Mouse (Mus musculus) neural tube, embryonic 11.5 days (tissue): ENCODE measurements around the gene Tspan7. TPM values are rescaled to one million over a fixed set of nuclear protein-coding genes. Genes with fewer than 3 reads are reported as not detected.

Source experiments
- ATAC-seq: fragments of 200-750 bp; cut with Nextera tagmentation; 2 replicates; pipeline ENCODE4 v1.8.0; 2017; ENCODE audit warnings: moderate number of reproducible peaks, mild to moderate bottlenecking, moderate TSS enrichment, moderate library complexity; ENCODE audit not compliant: insufficient read depth, low FRiP score, low TSS enrichment
- DNase-seq: peaks from one replicate; pipeline ENCODE4 v3.0.0-alpha.2; 2015; ENCODE audit warnings: low spot score
- H3K27ac ChIP-seq: fragments of 300-500 bp; sonication (generic); 2 replicates; pipeline ENCODE4 v1.5.1; 2014; ENCODE audit warnings: low read depth, mild to moderate bottlenecking, low read length
- H3K27me3 ChIP-seq: fragments of 300-500 bp; sonication (generic); 2 replicates; pipeline ENCODE4 v1.6.1; 2014; ENCODE audit warnings: mild to moderate bottlenecking, low read length, mixed read lengths; ENCODE audit not compliant: control insufficient read depth, insufficient read depth
- H3K36me3 ChIP-seq: fragments of 300-500 bp; sonication (generic); 2 replicates; pipeline ENCODE4 v1.6.1; 2014; ENCODE audit warnings: mild to moderate bottlenecking, low read length, moderate library complexity, mixed read lengths; ENCODE audit not compliant: control insufficient read depth, insufficient read depth
- H3K4me1 ChIP-seq: fragments of 300-500 bp; sonication (generic); 2 replicates; pipeline ENCODE4 v1.6.1; 2014; ENCODE audit warnings: low read length, mixed read lengths; ENCODE audit not compliant: control insufficient read depth, insufficient read depth
- H3K4me2 ChIP-seq: fragments of 300-500 bp; sonication (generic); 2 replicates; pipeline ENCODE4 v1.6.1; 2014; ENCODE audit warnings: low read depth, mild to moderate bottlenecking, moderate library complexity
- H3K4me3 ChIP-seq: fragments of 300-500 bp; sonication (generic); 2 replicates; pipeline ENCODE4 v1.5.1; 2014; ENCODE audit warnings: low read depth, low read length
- H3K9ac ChIP-seq: fragments of 300-500 bp; sonication (generic); 2 replicates; pipeline ENCODE4 v1.6.1; 2014; ENCODE audit warnings: mild to moderate bottlenecking, low read length
- H3K9me3 ChIP-seq: fragments of 300-500 bp; sonication (generic); 2 replicates; pipeline ENCODE4 v1.6.1; 2016; ENCODE audit warnings: low read length; ENCODE audit not compliant: control insufficient read depth
- WGBS: fragments of 180-500 bp; shearing (Covaris S2); extraction: QIAGEN DNeasy Blood & Tissue Kit; methylation state at CpG from one replicate; pipeline ENCODE4 v1.1.7; 2014; 5-methylcytosine and 5-hydroxymethylcytosine counted together
- polyA plus RNA-seq: library from polyadenylated mRNA; unstranded; fragments of >200 nt; fragmentation: Nextera tagmentation; extraction: Ambion mirVana; gene quantifications from 2 replicates; pipeline ENCODE4 v1.2.1, GENCODE M21; 2014

The Tspan7 gene
- 103 and 119 TPM in 2 replicates for polyA plus RNA-seq

DNA sequence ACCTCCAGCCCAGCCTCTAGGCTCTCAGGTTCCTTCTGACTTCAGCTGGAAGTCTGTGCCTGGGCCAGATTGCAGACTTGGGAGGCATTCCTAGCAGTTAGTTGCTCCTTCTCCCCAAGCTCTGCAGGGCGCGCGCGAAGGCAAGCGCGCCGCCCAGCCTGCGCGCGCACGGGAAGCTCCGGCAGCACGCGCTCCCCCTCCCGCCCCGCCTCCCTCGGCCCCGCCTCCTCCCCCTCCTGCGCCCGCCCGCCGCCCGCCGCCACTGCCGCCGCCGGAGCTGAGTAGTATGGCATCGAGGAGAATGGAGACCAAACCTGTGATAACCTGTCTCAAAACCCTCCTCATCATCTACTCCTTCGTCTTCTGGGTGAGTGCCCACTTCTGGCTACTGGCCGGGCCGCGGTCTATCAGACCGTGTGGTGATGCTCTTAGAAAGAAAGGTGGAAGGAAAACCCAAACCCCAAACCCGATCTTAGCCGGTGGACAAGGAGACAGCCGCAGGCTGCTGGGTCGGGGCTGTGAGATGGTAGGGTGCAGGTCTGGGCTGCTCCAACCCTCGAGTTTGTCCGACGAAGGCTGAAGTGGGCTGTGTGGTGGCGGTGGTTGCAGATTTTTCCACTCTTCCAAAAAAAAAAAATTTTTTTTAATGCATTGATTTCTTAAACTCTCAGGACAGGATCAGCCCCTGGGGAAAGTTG lies at the start of gene Tspan7:
Gene Tspan7, plus strand, starts transcription at position 287 of the 698 bp plus-strand sequence.
- Histone ChIP-seq H3K27ac (no peak within 1 kb of the TSS), H3K9ac (peak within 1 kb of the TSS; percentile 54)
- 13% methylated on average over 25 of the region's 41 CpGs for WGBS

DNA sequence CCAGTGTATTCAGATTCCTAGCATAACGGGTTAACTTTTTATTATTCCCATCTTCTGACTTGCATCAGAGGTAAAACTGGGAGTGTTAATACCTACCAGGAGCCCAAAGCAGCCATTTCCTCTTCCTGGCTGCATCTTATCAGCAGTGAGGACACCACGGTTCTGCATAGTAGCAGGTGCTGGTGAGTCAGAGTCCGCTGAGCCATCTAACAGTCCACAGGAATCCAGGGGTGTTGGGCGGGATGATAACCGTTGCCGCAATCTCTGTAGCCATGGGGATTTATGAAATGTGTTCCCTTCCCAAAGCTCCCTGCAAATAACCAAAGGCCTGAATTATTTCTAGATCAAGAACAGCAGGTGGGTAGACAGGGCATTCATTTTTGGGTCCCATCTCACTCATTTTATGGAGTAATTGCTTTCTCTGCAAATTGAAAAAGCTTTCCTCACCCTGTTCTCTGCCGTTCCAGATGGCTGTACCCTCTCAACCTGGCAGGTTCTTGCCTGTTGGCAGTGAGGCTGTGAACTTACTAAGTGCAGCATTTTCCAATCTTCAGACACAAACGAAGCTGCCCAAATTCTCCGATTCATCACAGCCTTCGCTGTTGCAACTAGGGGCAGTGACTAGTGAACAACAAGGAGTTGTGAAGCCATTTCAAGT lies 35.5 kb upstream of the Tspan7 start:
- ATAC-seq (no peak), DNase-seq (no peak)
- Histone ChIP-seq H3K36me3 (no peaks in the 10 kb centered on the region), H3K4me2 (no peak overlapping the region), H3K9me3 (no peaks in the 10 kb centered on the region), H3K4me3 (no peak overlapping the region), H3K4me1 (no peaks in the 10 kb centered on the region), H3K27ac (no peak overlapping the region), H3K9ac (no peak overlapping the region), H3K27me3 (no peaks in the 10 kb centered on the region)
- WGBS = 91% methylated on average over 10 of the region's 10 CpGs

More for the DNA sequence above, at the start of gene Tspan7:
- Histone ChIP-seq H3K4me1 (no peaks in the 10 kb centered on the region), H3K4me3 (peak within 1 kb of the TSS; percentile 44), H3K4me2 (peak within 1 kb of the TSS; percentile 51), H3K9me3 (no peaks in the 10 kb centered on the region), H3K27me3 (no peaks in the 10 kb centered on the region), H3K36me3 (no peaks in the 10 kb centered on the region)
- DNase-seq = peak; percentile 76
- ATAC-seq = peak; percentile 82

GRCm38 (mm10) chrX:10450143-10451060 lies 34.6 kb upstream of the Tspan7 start:
- H3K27ac ChIP-seq = no peak overlapping the region
- no peak overlapping the region for H3K4me3 ChIP-seq
- H3K27me3 ChIP-seq = no peaks in the 10 kb centered on the region
- no peak overlapping the region for H3K9ac ChIP-seq
- WGBS = 73% methylated on average over 2 of the region's 2 CpGs
- H3K4me1 ChIP-seq = no peaks in the 10 kb centered on the region
- H3K4me2 ChIP-seq = no peak overlapping the region
- no peak for DNase-seq
- H3K9me3 ChIP-seq = no peaks in the 10 kb centered on the region
- no peaks in the 10 kb centered on the region for H3K36me3 ChIP-seq
- ATAC-seq = no peak

DNA sequence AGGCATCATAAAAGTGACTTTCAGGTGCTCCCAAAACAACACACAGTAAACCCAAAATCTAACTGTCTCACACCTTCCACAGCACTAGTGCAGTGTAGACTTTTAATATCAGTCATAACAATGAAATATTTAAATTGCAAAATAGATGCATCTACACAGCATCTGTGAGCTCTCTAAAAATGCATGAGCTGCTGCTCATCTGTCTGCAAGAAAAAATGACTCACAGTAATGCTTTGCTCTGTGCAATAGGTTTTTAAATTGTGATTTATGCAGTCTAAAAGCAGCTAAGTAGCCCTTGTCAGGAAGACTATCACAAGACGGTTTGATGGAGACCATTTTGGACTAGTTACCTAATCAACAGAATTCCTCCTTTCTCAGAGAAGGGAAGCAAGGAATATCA lies 31.2 kb upstream of the Tspan7 start:
- Histone ChIP-seq H3K4me3 (no peak overlapping the region), H3K36me3 (no peaks in the 10 kb centered on the region), H3K27me3 (no peaks in the 10 kb centered on the region), H3K4me1 (no peaks in the 10 kb centered on the region), H3K4me2 (no peak overlapping the region), H3K27ac (no peak overlapping the region), H3K9me3 (no peaks in the 10 kb centered on the region), H3K9ac (no peak overlapping the region)
- DNase-seq (no peak), ATAC-seq (no peak)
- 56% methylated on average over 1 of the region's 1 CpGs for WGBS

GRCm38 (mm10) chrX:10457256-10457655 lies 27.7 kb upstream of the Tspan7 start:
- no peak overlapping the region for H3K4me3 ChIP-seq
- no peak overlapping the region for H3K4me2 ChIP-seq
- H3K27me3 ChIP-seq = no peaks in the 10 kb centered on the region
- no peak overlapping the region for H3K9ac ChIP-seq
- H3K36me3 ChIP-seq = no peaks in the 10 kb centered on the region
- no peak for ATAC-seq
- 86% methylated on average over 3 of the region's 3 CpGs for WGBS
- H3K4me1 ChIP-seq = no peaks in the 10 kb centered on the region
- no peaks in the 10 kb centered on the region for H3K9me3 ChIP-seq
- no peak for DNase-seq
- H3K27ac ChIP-seq = no peak overlapping the region

GRCm38 (mm10) chrX:10477088-10477487 lies 7.9 kb upstream of the Tspan7 start:
- WGBS = 96% methylated on average over 1 of the region's 1 CpGs
- H3K4me2 ChIP-seq = no peak overlapping the region
- H3K9me3 ChIP-seq = no peaks in the 10 kb centered on the region
- H3K27me3 ChIP-seq = no peaks in the 10 kb centered on the region
- DNase-seq = no peak
- H3K9ac ChIP-seq = no peak overlapping the region
- H3K27ac ChIP-seq = no peak overlapping the region
- H3K4me3 ChIP-seq = no peak overlapping the region
- no peak for ATAC-seq
- H3K36me3 ChIP-seq = no peaks in the 10 kb centered on the region
- H3K4me1 ChIP-seq = no peaks in the 10 kb centered on the region

DNA sequence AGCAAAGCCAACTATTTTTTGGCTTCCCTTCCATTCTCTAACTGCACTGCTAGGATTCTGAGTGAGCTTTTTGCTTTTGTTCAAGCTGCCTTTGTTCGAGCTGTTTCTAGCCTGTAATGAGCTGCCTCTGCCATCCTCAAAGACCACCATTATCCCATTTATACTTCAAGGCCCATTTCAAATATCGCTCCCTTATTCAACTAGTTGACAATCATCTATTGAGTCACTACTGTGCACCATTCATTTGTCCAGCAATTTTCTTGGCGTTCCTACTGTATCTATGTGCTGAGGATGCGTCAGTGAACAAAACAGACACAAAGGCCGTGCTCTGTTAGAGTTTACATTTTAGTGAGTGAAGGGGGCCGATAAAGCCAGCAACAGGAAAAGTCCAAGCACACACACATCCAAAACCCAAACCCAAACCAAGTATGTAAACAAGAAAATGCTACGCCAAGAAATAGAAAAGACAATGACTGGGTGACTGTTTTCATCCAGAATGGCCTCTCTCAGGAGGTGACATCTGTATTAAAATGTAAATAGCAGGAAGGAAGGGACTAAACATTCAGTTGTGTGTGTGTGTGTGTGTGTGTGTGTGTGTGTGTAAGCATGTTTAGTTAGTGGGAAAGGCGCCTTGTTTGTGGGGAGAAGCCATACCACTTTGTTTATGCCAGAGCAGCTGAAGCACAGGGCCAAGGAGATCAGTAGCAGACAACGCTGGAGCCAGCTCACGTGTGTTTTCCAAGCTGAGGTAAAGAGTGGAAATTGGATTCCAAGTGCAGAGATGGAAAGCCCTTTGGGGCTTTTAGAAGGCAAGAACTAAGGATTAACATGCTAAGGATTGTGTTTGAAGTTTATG lies 5.7 kb upstream of the Tspan7 start:
- no peak overlapping the region for H3K27ac ChIP-seq
- H3K36me3 ChIP-seq = no peaks in the 10 kb centered on the region
- H3K27me3 ChIP-seq = no peaks in the 10 kb centered on the region
- no peak overlapping the region for H3K9ac ChIP-seq
- H3K9me3 ChIP-seq = no peaks in the 10 kb centered on the region
- DNase-seq = no peak
- no peak for ATAC-seq
- H3K4me3 ChIP-seq = no peak overlapping the region
- no peaks in the 10 kb centered on the region for H3K4me1 ChIP-seq
- 80% methylated on average over 10 of the region's 10 CpGs for WGBS
- H3K4me2 ChIP-seq = no peak overlapping the region

DNA sequence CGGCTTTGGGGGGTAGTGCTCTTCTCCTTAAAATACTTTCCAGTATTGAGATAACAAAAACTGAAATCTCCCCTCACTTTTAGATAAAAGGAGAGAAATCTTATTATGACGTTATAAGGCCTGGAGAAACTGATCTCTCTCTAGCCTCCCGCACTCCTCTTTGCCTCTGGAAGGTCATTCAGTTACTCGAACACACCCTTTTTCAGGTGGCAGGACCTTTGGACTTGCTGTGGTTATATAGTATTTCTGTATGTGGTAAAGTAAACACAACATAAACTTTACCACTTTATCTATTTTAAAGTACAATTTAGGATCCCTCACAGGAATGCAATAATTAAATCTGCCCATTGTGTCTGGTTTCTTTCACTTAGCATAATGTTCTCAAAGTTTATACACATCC lies 5.0 kb upstream of the Tspan7 start:
- H3K36me3 ChIP-seq = no peaks in the 10 kb centered on the region
- no peaks in the 10 kb centered on the region for H3K27me3 ChIP-seq
- no peak overlapping the region for H3K4me2 ChIP-seq
- H3K9me3 ChIP-seq = no peaks in the 10 kb centered on the region
- ATAC-seq (no peak), DNase-seq (no peak)
- no peak overlapping the region for H3K4me3 ChIP-seq
- H3K27ac ChIP-seq = no peak overlapping the region
- H3K9ac ChIP-seq = no peak overlapping the region
- 82% methylated on average over 4 of the region's 4 CpGs for WGBS
- H3K4me1 ChIP-seq = no peaks in the 10 kb centered on the region
